8 mouse cellular contexts compared by ENCODE assay signal in genomic region chrX:35888945-35889799, GRCm38 (mm10). TPM values are rescaled to one million over a fixed set of nuclear protein-coding genes. Genes with fewer than 3 reads are reported as not detected.
A peak's percentile ranks its signal among the peaks of the same experiment; 100 is the strongest.
DNase-seq lines count a peak whose midpoint lies in the region; ATAC-seq lines count a peak whose summit lies in the region.

No protein-coding gene starts in this region.

- ATAC-seq in heart, embryonic 16.5 days (replicated peaks; ENCODE audit: extremely low read depth, insufficient read depth, low FRiP score) = peak; percentile 35

- peak overlapping the region; percentile 53 for H3K27ac ChIP-seq in heart, embryonic 16.5 days (ENCODE audit: low read length)

- peak overlapping the region; percentile 74 for H3K9ac ChIP-seq in heart, embryonic 16.5 days (ENCODE audit: low read length)

- no peaks in the 10 kb centered on the region for H3K36me3 ChIP-seq in heart, embryonic 16.5 days (ENCODE audit: control insufficient read depth, insufficient read depth)

- no peaks in the 10 kb centered on the region for H3K27me3 ChIP-seq in heart, embryonic 16.5 days (ENCODE audit: control insufficient read depth, insufficient read depth, low read length)

- no peaks in the 10 kb centered on the region for H3K4me1 ChIP-seq in heart, embryonic 16.5 days (ENCODE audit: control insufficient read depth, insufficient read depth, low read length)

- peak; percentile 71 for DNase-seq in CD4-positive, CD25-positive, alpha-beta regulatory T cell, adult 2 months (ENCODE audit: low read depth, low spot score)
- peak; percentile 42 for DNase-seq in R1 (ENCODE audit: low read depth, low spot score)
- peak; percentile 28 for DNase-seq in embryo, embryonic 9.5 days (ENCODE audit: extremely low spot score)
- DNase-seq in layer of hippocampus, postnatal 14 days (ENCODE audit: low spot score in 2 of 2) = peak; percentile 8
- DNase-seq in lung, postnatal 25 days (ENCODE audit: low spot score) = peak; percentile 44
- peak; percentile 1 for DNase-seq in retina, postnatal 7 days (ENCODE audit: low read depth, low spot score)
- DNase-seq in yolk sac, embryonic 10.5 days (ENCODE audit: low spot score) = peak; percentile 4

- H3K4me3 ChIP-seq in heart, embryonic 16.5 days (ENCODE audit: low read length) = peak overlapping the region; percentile 69

- H3K9me3 ChIP-seq in heart, embryonic 16.5 days (replicated peaks; ENCODE audit: control insufficient read depth, low read length) = no peaks in the 10 kb centered on the region

- peak overlapping the region; percentile 79 for H3K4me2 ChIP-seq in heart, embryonic 16.5 days (ENCODE audit: low read depth, low read length)

- 11% methylated on average over 49 of the region's 58 CpGs for WGBS in heart, embryonic 16.5 days

RNA-seq across cellular contexts. Expression of gene Dock11, which starts 0.5 kb away (rescaled TPM):
- polyA plus RNA-seq in heart, embryonic 16.5 days (2015; fragmentation: Nextera tagmentation; extraction: Ambion mirVana) = 6.0 and 6.6 TPM in 2 replicates
- total RNA-seq in layer of hippocampus, postnatal 14 days (2021) = 10 to 100 TPM; 16.8 to 18.0 TPM

Comparison
In these comparisons a context has a peak if more than half of its experiments do, and no peak if none do; other contexts are left out.
1. Peak in every context shown above with its lines: DNase-seq, ATAC-seq, H3K4me3 ChIP-seq and H3K27ac ChIP-seq.
2. DNase-seq: peak in every context shown above with its lines; median percentile 71 in CD4-positive, CD25-positive, alpha-beta regulatory T cell, adult 2 months; 44 in lung, postnatal 25 days; 42 in R1; 28 in embryo, embryonic 9.5 days; 8 in layer of hippocampus, postnatal 14 days; 4 in yolk sac, embryonic 10.5 days; 1 in retina, postnatal 7 days.